ENCODE assay signal across 11 mouse cellular contexts in genomic region chr14:55496761-55497448, GRCm38 (mm10). TPM values are rescaled to one million over a fixed set of nuclear protein-coding genes. Genes with fewer than 3 reads are reported as not detected.
DNase-seq lines count a peak whose midpoint lies in the region; ATAC-seq and TF ChIP-seq lines count a peak whose summit lies in the region.
"Had no signal": no experiment of that assay in that cellular context is flagged by ENCODE, and none has a peak within 500 bp of the region (broad histone marks: within the 10 kb centered on the region; RNA-seq: fewer than 3 reads in every experiment).

No protein-coding gene starts in this region.

- no peak for DNase-seq in heart, embryonic 10.5 days (ENCODE audit: low spot score)
- DNase-seq in heart, adult 2 months, result no peak
- DNase-seq in lung, postnatal 14 days, result no peak
- DNase-seq in intestine, embryonic 14.5 days (ENCODE audit: low spot score), result no peak
- DNase-seq in T-cell, adult 2 months (ENCODE audit: low spot score), result no peak
- no peak for DNase-seq in left cerebral cortex, postnatal 25 days (ENCODE audit: low spot score in 2 of 2)

- 0 out of 2 replicates have a peak, but pooled peaks cover 3% of the 10 kb centered on the region for H3K36me3 ChIP-seq in heart, embryonic 10.5 days
- H3K36me3 ChIP-seq in heart, adult 2 months (ENCODE audit: control insufficient read depth, insufficient read depth, low read length), result no peaks in the 10 kb centered on the region
- H3K36me3 ChIP-seq in lung, embryonic 16.5 days (ENCODE audit: control insufficient read depth, insufficient read depth, low read length), result no peaks in the 10 kb centered on the region
- H3K36me3 ChIP-seq in intestine, embryonic 14.5 days (ENCODE audit: control insufficient read depth, insufficient read depth, low read length), result no peaks in the 10 kb centered on the region
- H3K36me3 ChIP-seq in neural tube, embryonic 15.5 days, result peaks cover 72% of the 10 kb centered on the region

- intact Hi-C loops in heart, adult 2 months (cut with DNase I), result loop anchor here (1.0 to 5.0 kb wide), 3 partner anchors 40 to 105 kb away; partner anchors contain the start of gene Irf9
- intact Hi-C loops in left cerebral cortex, postnatal 25 days (cut with DNase I), result loop anchor here (1.0 to 2.0 kb wide), 2 partner anchors 31 to 60 kb away; no protein-coding TSS in a partner anchor

- WGBS in heart, embryonic 10.5 days, result 61% methylated on average over 16 of the region's 16 CpGs
- 65% methylated on average over 16 of the region's 16 CpGs for WGBS in heart, adult 2 months
- WGBS in lung, embryonic 16.5 days, result 42% methylated on average over 16 of the region's 16 CpGs
- 64% methylated on average over 16 of the region's 16 CpGs for WGBS in intestine, embryonic 14.5 days
- 75% methylated on average over 16 of the region's 16 CpGs for WGBS in neural tube, embryonic 15.5 days

- TF ChIP-seq POLR2A in heart, adult 2 months (IDR thresholded peaks at IDR 0.05; ENCODE audit: insufficient read depth, low read depth, low read length), result no peak

- no peaks in the 10 kb centered on the region; the same call in 1 of the 2 replicates for H3K9me3 ChIP-seq in heart, embryonic 10.5 days
- H3K9me3 ChIP-seq in lung, embryonic 16.5 days (ENCODE audit: control insufficient read depth, low read length), result no peaks in the 10 kb centered on the region
- no peaks in the 10 kb centered on the region for H3K9me3 ChIP-seq in intestine, embryonic 14.5 days (ENCODE audit: control insufficient read depth, low read length)
- no peaks in the 10 kb centered on the region for H3K9me3 ChIP-seq in neural tube, embryonic 15.5 days (replicated peaks)

- peaks cover 39% of the 10 kb centered on the region for H3K4me1 ChIP-seq in heart, embryonic 10.5 days
- H3K4me1 ChIP-seq in heart, adult 2 months (ENCODE audit: control insufficient read depth, insufficient read depth, low read length), result no peaks in the 10 kb centered on the region; the same call in 1 of the 2 replicates
- H3K4me1 ChIP-seq in lung, embryonic 16.5 days (replicated peaks; ENCODE audit: control insufficient read depth, insufficient read depth, low read length), result no peaks in the 10 kb centered on the region; the same call in 1 of the 2 replicates
- no peaks in the 10 kb centered on the region; the same call in 1 of the 2 replicates for H3K4me1 ChIP-seq in intestine, embryonic 14.5 days (replicated peaks; ENCODE audit: control insufficient read depth, insufficient read depth, low read length)
- H3K4me1 ChIP-seq in neural tube, embryonic 15.5 days, result peaks cover 12% of the 10 kb centered on the region; the same call in 1 of the 2 replicates

- no peak overlapping the region for H3K9ac ChIP-seq in heart, adult 2 months (ENCODE audit: low read depth, low read length)
- H3K9ac ChIP-seq in lung, embryonic 16.5 days (ENCODE audit: low read length), result no peak overlapping the region
- H3K9ac ChIP-seq in intestine, embryonic 14.5 days (ENCODE audit: low read length), result no peak overlapping the region
- no peak overlapping the region for H3K9ac ChIP-seq in neural tube, embryonic 15.5 days (replicated peaks)

- H3K27ac ChIP-seq in heart, embryonic 10.5 days, result peak overlapping the region; percentile 32; the same call in 1 of the 2 replicates
- H3K27ac ChIP-seq in heart, adult 2 months, result no peak overlapping the region
- no peak overlapping the region for H3K27ac ChIP-seq in lung, embryonic 16.5 days (ENCODE audit: low read length)
- H3K27ac ChIP-seq in intestine, embryonic 14.5 days (ENCODE audit: low read depth), result no peak overlapping the region
- no peak overlapping the region for H3K27ac ChIP-seq in neural tube, embryonic 15.5 days (replicated peaks)
- H3K27ac ChIP-seq: macrophage had no signal

- H3K4me3 ChIP-seq in heart, embryonic 10.5 days, result no peak overlapping the region; the same call in 1 of the 2 replicates
- H3K4me3 ChIP-seq in heart, adult 2 months, result no peak overlapping the region
- no peak overlapping the region for H3K4me3 ChIP-seq in lung, embryonic 16.5 days (ENCODE audit: low read length)
- H3K4me3 ChIP-seq in intestine, embryonic 14.5 days (ENCODE audit: low read depth, low read length), result no peak overlapping the region
- H3K4me3 ChIP-seq in neural tube, embryonic 15.5 days (replicated peaks), result no peak overlapping the region

- H3K4me2 ChIP-seq in lung, embryonic 16.5 days (ENCODE audit: low read depth, low read length), result no peak overlapping the region
- no peak overlapping the region for H3K4me2 ChIP-seq in intestine, embryonic 14.5 days (ENCODE audit: low read length)
- H3K4me2 ChIP-seq in neural tube, embryonic 15.5 days, result no peak overlapping the region

- no peaks in the 10 kb centered on the region for H3K79me2 ChIP-seq in heart, adult 2 months (replicated peaks; ENCODE audit: control insufficient read depth, insufficient read depth, low read length)

- TF ChIP-seq EP300 in heart, adult 2 months (IDR thresholded peaks at IDR 0.05; ENCODE audit: insufficient read depth, low read depth, low read length), result no peak

- TF ChIP-seq CTCF in heart, adult 2 months (IDR thresholded peaks at IDR 0.05), result no peak

- H3K27me3 ChIP-seq in heart, embryonic 10.5 days (ENCODE audit: insufficient read depth, poor library complexity, severe bottlenecking), result peaks cover 52% of the 10 kb centered on the region
- no peaks in the 10 kb centered on the region for H3K27me3 ChIP-seq in heart, adult 2 months (ENCODE audit: control insufficient read depth, insufficient read depth, low read length)
- H3K27me3 ChIP-seq in lung, embryonic 16.5 days (ENCODE audit: control insufficient read depth, insufficient read depth, low read depth, low read length), result no peaks in the 10 kb centered on the region
- no peaks in the 10 kb centered on the region for H3K27me3 ChIP-seq in intestine, embryonic 14.5 days (replicated peaks; ENCODE audit: control insufficient read depth, insufficient read depth, low read length)
- no peaks in the 10 kb centered on the region for H3K27me3 ChIP-seq in neural tube, embryonic 15.5 days (replicated peaks)

- ATAC-seq in lung, embryonic 16.5 days (ENCODE audit: low read depth), result peak; percentile 39
- ATAC-seq in intestine, embryonic 14.5 days (replicated peaks; ENCODE audit: low FRiP score, low TSS enrichment, low read depth), result peak; percentile 24
- ATAC-seq in neural tube, embryonic 15.5 days (ENCODE audit: low FRiP score), result 0 out of 2 replicates have a peak, but pooled peaks have one; percentile 5

RNA-seq across cellular contexts. Expression of gene Carmil3, which starts 6.5 kb away (rescaled TPM):
- polyA plus RNA-seq in heart, embryonic 10.5 days (2016; fragmentation: Nextera tagmentation; extraction: Ambion mirVana), result 1.5 and 3.3 TPM in 2 replicates
- total RNA-seq in heart, adult 2 months (2021), result 1 to 10 TPM; 1.3 to 2.0 TPM
- polyA plus RNA-seq in heart, adult 2 months (2012; rRNA removed), result 3.4 and 4.8 TPM in 2 replicates
- polyA plus RNA-seq in lung, embryonic 16.5 days (2015; fragmentation: Nextera tagmentation; extraction: Ambion mirVana), result 0.98 and 2.0 TPM in 2 replicates
- polyA plus RNA-seq in intestine, embryonic 14.5 days (2014; fragmentation: Nextera tagmentation; extraction: Ambion mirVana), result 2.5 and 3.3 TPM in 2 replicates
- 21.6 and 25.1 TPM in 2 replicates for polyA plus RNA-seq in neural tube, embryonic 15.5 days (2015; fragmentation: Nextera tagmentation; extraction: Ambion mirVana)
- total RNA-seq in left cerebral cortex, postnatal 25 days (2021), result 10 to 100 TPM; 46.6 to 46.9 TPM

RNA-seq across cellular contexts. Expression of gene Cpne6, which starts 13.3 kb away (rescaled TPM):
- 0.36 and 0.41 TPM in 2 replicates for polyA plus RNA-seq in heart, embryonic 10.5 days (2016; fragmentation: Nextera tagmentation; extraction: Ambion mirVana)
- not detected for total RNA-seq in heart, adult 2 months (2021)
- 0.25 and 0.26 TPM in 2 replicates for polyA plus RNA-seq in heart, adult 2 months (2012; rRNA removed)
- 0.19 and 0.29 TPM in 2 replicates for polyA plus RNA-seq in lung, embryonic 16.5 days (2015; fragmentation: Nextera tagmentation; extraction: Ambion mirVana)
- polyA plus RNA-seq in intestine, embryonic 14.5 days (2014; fragmentation: Nextera tagmentation; extraction: Ambion mirVana), result 0.37 and 0.48 TPM in 2 replicates
- 17.8 and 20.0 TPM in 2 replicates for polyA plus RNA-seq in neural tube, embryonic 15.5 days (2015; fragmentation: Nextera tagmentation; extraction: Ambion mirVana)
- total RNA-seq in left cerebral cortex, postnatal 25 days (2021), result 100 to 1,000 TPM; 180 to 216 TPM
- polyA plus RNA-seq: C2C12, macrophage had no signal

RNA-seq across cellular contexts. Expression of gene Dhrs4, which starts 18.3 kb away (rescaled TPM):
- polyA plus RNA-seq in heart, embryonic 10.5 days (2016; fragmentation: Nextera tagmentation; extraction: Ambion mirVana), result 62.6 and 85.5 TPM in 2 replicates
- total RNA-seq in heart, adult 2 months (2021), result 100 to 1,000 TPM; 106 to 125 TPM
- 64.7 and 85.7 TPM in 2 replicates for polyA plus RNA-seq in heart, adult 2 months (2012; rRNA removed)
- polyA plus RNA-seq in lung, embryonic 16.5 days (2015; fragmentation: Nextera tagmentation; extraction: Ambion mirVana), result 101 and 106 TPM in 2 replicates
- 61.0 and 72.1 TPM in 2 replicates for polyA plus RNA-seq in intestine, embryonic 14.5 days (2014; fragmentation: Nextera tagmentation; extraction: Ambion mirVana)
- polyA plus RNA-seq in neural tube, embryonic 15.5 days (2015; fragmentation: Nextera tagmentation; extraction: Ambion mirVana), result 21.5 and 32.8 TPM in 2 replicates
- 10 to 100 TPM; 15.2 to 15.4 TPM for total RNA-seq in left cerebral cortex, postnatal 25 days (2021)

RNA-seq across cellular contexts. Expression of gene Nrl, which starts 27.9 kb away (rescaled TPM):
- not detected in 2 replicates for polyA plus RNA-seq in heart, embryonic 10.5 days (2016; fragmentation: Nextera tagmentation; extraction: Ambion mirVana)
- total RNA-seq in heart, adult 2 months (2021), result not detected
- not detected in 2 replicates for polyA plus RNA-seq in heart, adult 2 months (2012; rRNA removed)
- not detected in 2 replicates for polyA plus RNA-seq in lung, embryonic 16.5 days (2015; fragmentation: Nextera tagmentation; extraction: Ambion mirVana)
- polyA plus RNA-seq in intestine, embryonic 14.5 days (2014; fragmentation: Nextera tagmentation; extraction: Ambion mirVana), result not detected in 2 replicates
- 0.13 and 0.26 TPM in 2 replicates for polyA plus RNA-seq in neural tube, embryonic 15.5 days (2015; fragmentation: Nextera tagmentation; extraction: Ambion mirVana)
- 1 to 10 TPM in 1 of 2 experiments, under 1 TPM in 1; 0.34 to 1.2 TPM for total RNA-seq in left cerebral cortex, postnatal 25 days (2021)
- polyA plus RNA-seq: C2C12; gonadal fat pad, adult 2 months; macrophage had no signal

RNA-seq across cellular contexts. Expression of gene Pck2, which starts 43.2 kb away (rescaled TPM):
- polyA plus RNA-seq in heart, embryonic 10.5 days (2016; fragmentation: Nextera tagmentation; extraction: Ambion mirVana), result 31.5 and 32.5 TPM in 2 replicates
- total RNA-seq in heart, adult 2 months (2021), result 1 to 10 TPM; 9.0 to 9.4 TPM
- 13.3 and 15.3 TPM in 2 replicates for polyA plus RNA-seq in heart, adult 2 months (2012; rRNA removed)
- polyA plus RNA-seq in lung, embryonic 16.5 days (2015; fragmentation: Nextera tagmentation; extraction: Ambion mirVana), result 65.3 and 69.4 TPM in 2 replicates
- polyA plus RNA-seq in intestine, embryonic 14.5 days (2014; fragmentation: Nextera tagmentation; extraction: Ambion mirVana), result 42.8 and 47.4 TPM in 2 replicates
- 30.5 and 30.9 TPM in 2 replicates for polyA plus RNA-seq in neural tube, embryonic 15.5 days (2015; fragmentation: Nextera tagmentation; extraction: Ambion mirVana)
- 10 to 100 TPM; 20.2 to 25.3 TPM for total RNA-seq in left cerebral cortex, postnatal 25 days (2021)

Comparison
In these comparisons a context has a peak if more than half of its experiments do, and no peak if none do; other contexts are left out.
1. RNA of gene Cpne6, which starts 13.3 kb away (polyA plus RNA-seq): 17.8 to 20.0 TPM in neural tube, embryonic 15.5 days; 0.37 to 0.48 TPM in intestine, embryonic 14.5 days, 0.36 to 0.41 TPM in heart, embryonic 10.5 days, 0.25 to 0.26 TPM in heart, adult 2 months and 0.19 to 0.29 TPM in lung, embryonic 16.5 days; every median in the first group is over 10 times any median in the second.
2. Peak in every context shown above with its lines, with median percentiles within 50 percentile points of each other: ATAC-seq.